Mouse (Mus musculus) ES-Bruce4 (cell line): ENCODE measurements around the gene Limk2. TPM values are rescaled to one million over a fixed set of nuclear protein-coding genes. Genes with fewer than 3 reads are reported as not detected.
A peak's percentile ranks its signal among the peaks of the same experiment; 100 is the strongest.

Source experiments
- H3K27ac ChIP-seq: 2 replicates; pipeline ENCODE4 v1.5.1; 2012; ENCODE audit warnings: low read length, inconsistent platforms; ENCODE audit not compliant: insufficient read depth
- H3K27me3 ChIP-seq: 2 replicates; pipeline ENCODE4 v1.6.1; 2012; ENCODE audit warnings: mild to moderate bottlenecking, low read length, inconsistent platforms; ENCODE audit not compliant: control insufficient read depth, poor library complexity, insufficient read depth, severe bottlenecking
- H3K36me3 ChIP-seq: 2 replicates; pipeline ENCODE4 v1.6.1; 2012; ENCODE audit warnings: inconsistent platforms, mild to moderate bottlenecking, low read length, moderate library complexity; ENCODE audit not compliant: control insufficient read depth, poor library complexity, insufficient read depth, severe bottlenecking
- H3K4me1 ChIP-seq: one replicate; pipeline ENCODE4 v1.8.1; 2011; ENCODE audit warnings: low read length; ENCODE audit not compliant: control insufficient read depth, insufficient read depth
- H3K4me3 ChIP-seq: 2 replicates; pipeline ENCODE4 v1.5.1; 2011; ENCODE audit warnings: low read depth, mild to moderate bottlenecking, low read length
- H3K9ac ChIP-seq: 2 replicates; pipeline ENCODE4 v1.6.1; 2012; ENCODE audit warnings: low read depth, mild to moderate bottlenecking, inconsistent platforms; ENCODE audit not compliant: poor library complexity, severe bottlenecking
- H3K9me3 ChIP-seq: replicated peaks from 2 replicates; pipeline ENCODE4 v1.6.1; 2012; ENCODE audit warnings: mild to moderate bottlenecking, low read length, inconsistent platforms; ENCODE audit not compliant: control insufficient read depth, poor library complexity, insufficient read depth, severe bottlenecking
- CTCF ChIP-seq: IDR thresholded peaks from one replicate; pipeline ENCODE4 v1.8.1; 2011; ENCODE audit warnings: low read depth, low read length
- EP300 ChIP-seq: IDR thresholded peaks from 2 replicates; pipeline ENCODE4 v1.6.1; 2011; ENCODE audit warnings: low read depth, low read length; ENCODE audit not compliant: insufficient read depth
- POLR2A ChIP-seq: IDR thresholded peaks from one replicate; pipeline ENCODE4 v1.8.1; 2011; ENCODE audit warnings: low read length; ENCODE audit not compliant: insufficient read depth
- polyA plus RNA-seq: library from polyadenylated mRNA; stranded (reverse); fragments of >200 nt; gene quantifications from 2 replicates; pipeline ENCODE4 v1.2.4, GENCODE M21; 2011; ENCODE audit warnings: low read depth; ENCODE audit not compliant: missing spikeins, insufficient read depth, insufficient read length

Limk2 gene
- polyA plus RNA-seq, 1 experiment: 186 TPM

DNA sequence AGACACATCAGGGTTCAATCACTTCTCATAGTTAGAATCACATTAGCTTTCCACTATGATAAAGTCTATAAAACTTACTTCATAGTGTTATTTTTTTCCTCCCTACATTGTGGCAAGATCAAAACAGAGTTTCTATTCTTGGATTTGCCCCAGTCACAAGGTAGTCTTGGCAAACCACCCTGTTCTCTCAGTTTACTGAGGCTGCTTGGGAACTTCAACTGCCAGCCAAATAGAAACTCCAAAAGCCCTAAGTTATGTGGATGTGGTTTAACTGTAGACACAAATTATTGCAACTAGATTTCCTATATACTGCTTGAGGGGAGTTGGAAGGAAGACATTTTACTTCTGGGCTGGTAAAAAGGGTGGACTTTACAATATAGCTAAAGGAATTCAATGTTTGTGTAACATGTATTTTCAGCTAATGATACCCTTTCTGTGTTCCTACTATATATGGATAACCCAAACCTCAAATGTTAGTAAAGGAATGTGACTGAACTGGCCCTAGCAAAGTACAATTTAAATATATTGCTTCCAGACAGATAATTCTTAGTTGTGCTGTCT, 79.0 kb downstream of the Limk2 start, which contains the start of gene Pik3ip1:
Gene Pik3ip1 (plus strand): TSS at position 511 of the 561 bp plus-strand sequence.
- Histone ChIP-seq H3K4me3 (peak within 1 kb of the TSS; percentile 51), H3K4me1 (peaks cover 7% of the 10 kb centered on the region), H3K27ac (no peak within 1 kb of the TSS), H3K27me3 (no peaks in the 10 kb centered on the region), H3K36me3 (no peaks in the 10 kb centered on the region), H3K9me3 (no peaks in the 10 kb centered on the region), H3K9ac (peak within 1 kb of the TSS; percentile 84)
- no peak for TF ChIP-seq CTCF
- no peak for TF ChIP-seq EP300
- no peak for TF ChIP-seq POLR2A

- no peak overlapping the region for H3K9ac ChIP-seq
- H3K36me3 ChIP-seq: no peaks in the 10 kb centered on the region
- TF ChIP-seq POLR2A: no peak
- TF ChIP-seq CTCF: no peak
- TF ChIP-seq EP300: no peak
- no peaks in the 10 kb centered on the region for H3K27me3 ChIP-seq
- H3K27ac ChIP-seq: no peak overlapping the region
- peaks cover 4% of the 10 kb centered on the region for H3K4me1 ChIP-seq
- no peaks in the 10 kb centered on the region for H3K9me3 ChIP-seq
- no peak overlapping the region for H3K4me3 ChIP-seq
Observed at GRCm38 (mm10) chr11:3328806-3329775, 79.9 kb downstream of the Limk2 start.

DNA sequence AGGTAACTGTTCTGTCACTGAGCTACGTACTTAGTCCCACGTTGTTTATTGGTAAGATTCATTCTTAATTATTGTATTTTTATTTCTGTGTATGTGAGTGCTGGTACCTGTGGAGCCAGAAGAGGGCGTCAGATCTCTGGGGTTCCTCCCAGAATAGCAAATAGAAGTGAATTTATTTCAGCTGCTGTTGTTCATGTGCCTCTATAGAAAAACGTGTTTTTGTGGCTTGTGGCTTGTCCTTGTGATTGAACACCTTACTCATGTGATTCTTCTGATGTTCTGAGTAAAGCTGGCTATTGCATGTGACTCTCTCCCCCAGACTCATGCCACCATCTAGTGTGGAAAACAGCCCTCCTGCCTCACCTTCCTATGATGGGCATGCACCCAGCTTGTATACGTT, 80.7 kb downstream of the Limk2 start:
- H3K9ac ChIP-seq: no peak overlapping the region
- no peaks in the 10 kb centered on the region for H3K27me3 ChIP-seq
- no peak overlapping the region for H3K27ac ChIP-seq
- no peaks in the 10 kb centered on the region for H3K36me3 ChIP-seq
- H3K9me3 ChIP-seq: no peaks in the 10 kb centered on the region
- H3K4me3 ChIP-seq: no peak overlapping the region
- TF ChIP-seq EP300 (no peak), POLR2A (no peak), CTCF (no peak)
- peaks cover 2% of the 10 kb centered on the region for H3K4me1 ChIP-seq

DNA sequence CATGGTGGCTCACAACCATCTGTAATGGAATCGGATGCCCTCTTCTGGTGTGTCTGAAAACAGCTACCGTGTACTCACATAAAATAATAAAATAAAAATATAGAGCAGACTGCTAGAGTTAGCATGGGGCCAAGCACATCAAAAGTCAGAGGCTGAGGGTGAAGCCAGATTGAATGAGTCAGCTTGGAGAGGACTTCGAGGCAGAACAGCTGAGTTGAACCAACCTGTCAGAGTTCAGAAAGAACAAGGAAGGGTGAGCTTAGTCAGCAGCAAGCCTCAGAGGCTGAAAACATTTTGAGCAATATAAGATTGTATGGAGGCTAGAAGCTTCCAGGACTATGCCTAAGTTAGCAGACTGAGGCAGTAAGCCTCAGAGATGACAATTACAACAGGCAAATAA, 90.7 kb downstream of the Limk2 start:
- no peaks in the 10 kb centered on the region for H3K4me1 ChIP-seq
- no peaks in the 10 kb centered on the region for H3K27me3 ChIP-seq
- H3K9ac ChIP-seq: no peak overlapping the region
- H3K9me3 ChIP-seq: no peaks in the 10 kb centered on the region
- no peak overlapping the region for H3K27ac ChIP-seq
- no peaks in the 10 kb centered on the region for H3K36me3 ChIP-seq
- TF ChIP-seq EP300: no peak
- TF ChIP-seq POLR2A: no peak
- no peak for TF ChIP-seq CTCF
- no peak overlapping the region for H3K4me3 ChIP-seq

- no peaks in the 10 kb centered on the region for H3K9me3 ChIP-seq
- peaks cover 18% of the 10 kb centered on the region for H3K36me3 ChIP-seq
- H3K27ac ChIP-seq: no peak overlapping the region
- no peak overlapping the region for H3K9ac ChIP-seq
- no peak overlapping the region for H3K4me3 ChIP-seq
- TF ChIP-seq CTCF (peak; percentile 98), POLR2A (no peak)
- no peaks in the 10 kb centered on the region for H3K4me1 ChIP-seq
- H3K27me3 ChIP-seq: no peaks in the 10 kb centered on the region
Observed at GRCm38 (mm10) chr11:3314148-3314547, 94.8 kb downstream of the Limk2 start.

GRCm38 (mm10) chr11:3313294-3313693, 95.7 kb downstream of the Limk2 start:
- Histone ChIP-seq H3K36me3 (peaks cover 26% of the 10 kb centered on the region), H3K27ac (no peak overlapping the region), H3K4me1 (no peaks in the 10 kb centered on the region), H3K9ac (no peak overlapping the region), H3K9me3 (no peaks in the 10 kb centered on the region), H3K4me3 (no peak overlapping the region), H3K27me3 (no peaks in the 10 kb centered on the region)
- TF ChIP-seq POLR2A (no peak), CTCF (no peak), EP300 (no peak)
